Mouse (Mus musculus) bone marrow macrophage, adult 2 months (primary cell): ENCODE measurements around the gene Dnajb7. TPM values are rescaled to one million over a fixed set of nuclear protein-coding genes. Genes with fewer than 3 reads are reported as not detected.
A peak's percentile ranks its signal among the peaks of the same experiment; 100 is the strongest.
"Not testable (repeated sequence)": the region's sequence is repeated elsewhere in the genome, so short reads cannot be mapped to it uniquely, and the experiment has no call there.

Experiments
- H3K27ac ChIP-seq: 2 replicates; pipeline ENCODE4 v1.5.1; 2012; ENCODE audit warnings: low read depth, low read length; ENCODE audit not compliant: insufficient read depth
- H3K4me1 ChIP-seq: 2 replicates; pipeline ENCODE4 v1.6.1; 2012; ENCODE audit warnings: low read length; ENCODE audit not compliant: control insufficient read depth, insufficient read depth
- H3K4me3 ChIP-seq: 2 replicates; pipeline ENCODE4 v1.5.1; 2012; ENCODE audit warnings: mild to moderate bottlenecking, low read length, moderate library complexity; ENCODE audit not compliant: insufficient read depth
- CTCF ChIP-seq: IDR thresholded peaks from 2 replicates; pipeline ENCODE4 v1.5.1; 2012; ENCODE audit warnings: low read depth, mild to moderate bottlenecking, low read length, moderate library complexity
- POLR2A ChIP-seq: IDR thresholded peaks from 2 replicates; pipeline ENCODE4 v1.6.1; 2012; ENCODE audit warnings: mild to moderate bottlenecking, low read depth, low read length, borderline replicate concordance
- polyA plus RNA-seq: library from polyadenylated mRNA; stranded (reverse); fragments of >200 nt; gene quantifications from 2 replicates; pipeline ENCODE4 v1.2.4, GENCODE M21; 2012; ENCODE audit not compliant: missing spikeins, insufficient read depth, insufficient read length

Gene Dnajb7
- polyA plus RNA-seq: 0.79 TPM in 1 of 2 replicates, not detected in the other

DNA sequence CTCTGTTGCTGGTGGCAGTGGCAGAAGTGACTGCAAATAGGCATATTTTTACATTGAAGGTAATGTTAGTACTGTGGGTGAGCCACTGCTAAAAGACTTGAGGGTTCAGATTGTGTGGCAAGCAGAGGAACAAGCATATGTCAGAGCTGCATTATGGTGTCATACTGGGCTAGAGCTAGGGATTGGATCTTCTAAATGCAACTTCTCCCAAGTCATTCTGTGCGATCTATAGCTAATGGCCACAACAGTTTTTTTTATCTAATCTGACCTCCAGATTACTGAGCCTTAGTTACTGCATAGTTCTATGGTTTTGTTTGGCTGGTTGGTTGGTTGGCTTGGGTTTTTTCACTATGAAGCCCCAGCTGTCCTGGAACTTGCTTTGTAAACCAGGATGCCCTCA is at the start of gene Dnajb7:
TSS of gene Dnajb7 (minus strand) at position 101 of the 400 bp plus-strand sequence.
- Histone ChIP-seq H3K27ac (no peak within 1 kb of the TSS), H3K4me3 (no peak within 1 kb of the TSS), H3K4me1 (peaks cover 6% of the 10 kb centered on the region)
- TF ChIP-seq CTCF (no peak), POLR2A (no peak)

DNA sequence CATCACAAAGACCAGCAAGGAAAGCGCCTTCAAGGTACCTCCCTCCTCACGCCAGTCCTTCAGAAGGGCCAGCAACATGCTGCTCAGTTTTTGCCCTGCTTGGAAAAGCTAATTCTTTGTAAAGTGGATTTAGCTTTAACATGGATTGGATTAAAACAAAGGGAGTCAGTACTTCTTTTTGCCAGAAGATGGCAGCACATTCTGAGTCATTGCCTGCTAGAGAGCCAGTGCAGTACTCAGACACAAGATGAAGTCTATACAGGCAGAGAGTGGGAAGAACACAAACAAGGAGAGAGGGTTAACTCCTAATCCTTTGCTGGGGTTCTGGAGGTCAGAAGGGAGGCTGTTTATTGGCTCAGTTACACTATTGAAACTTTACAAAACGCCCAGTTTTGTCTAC is 40.4 kb upstream of the Dnajb7 start:
- Histone ChIP-seq H3K27ac (no peak overlapping the region), H3K4me3 (no peak overlapping the region), H3K4me1 (no peaks in the 10 kb centered on the region)
- TF ChIP-seq CTCF (no peak), POLR2A (no peak)

DNA sequence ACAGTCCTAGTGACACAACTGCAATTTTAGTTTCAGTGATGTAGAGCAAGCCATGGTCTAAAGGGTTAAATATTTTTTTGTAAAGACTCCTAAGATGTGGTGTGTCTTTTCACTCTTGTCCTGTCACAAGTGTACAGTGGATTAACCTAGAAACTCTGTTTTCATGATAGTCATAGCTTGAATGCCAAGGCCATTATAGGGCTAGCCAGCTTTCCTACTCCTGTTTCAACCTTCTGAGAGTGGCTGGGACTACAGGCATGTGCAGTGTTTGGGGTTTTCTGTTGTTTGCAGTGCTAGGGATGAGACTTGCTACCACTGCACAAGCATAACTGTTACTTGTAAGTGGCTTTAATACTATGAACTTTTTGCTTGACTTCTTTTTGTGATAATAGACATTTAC is 31.1 kb upstream of the Dnajb7 start:
- TF ChIP-seq POLR2A (no peak), CTCF (no peak)
- no peaks in the 10 kb centered on the region for H3K4me1 ChIP-seq
- H3K27ac ChIP-seq: no peak overlapping the region
- H3K4me3 ChIP-seq: no peak overlapping the region

DNA sequence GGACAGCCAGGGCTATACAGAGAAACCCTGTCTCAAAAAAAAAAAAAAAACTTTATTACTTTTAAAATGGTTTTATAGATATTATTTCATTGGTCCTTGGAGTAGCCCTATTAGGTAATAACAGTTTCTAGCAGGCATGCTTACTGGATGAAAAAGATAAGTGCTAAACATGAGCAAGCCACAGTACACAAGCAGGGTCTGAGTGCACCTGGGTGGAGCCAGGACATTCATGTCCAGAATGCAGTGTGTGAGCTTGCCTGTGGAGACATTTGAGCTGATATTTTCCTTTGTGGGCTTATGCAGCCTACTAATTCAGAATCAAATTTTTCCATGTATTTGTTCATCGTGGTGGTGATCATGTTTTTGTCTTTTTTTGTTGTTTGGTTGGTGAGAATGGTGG is 30.2 kb upstream of the Dnajb7 start:
- Histone ChIP-seq H3K4me1 (no peaks in the 10 kb centered on the region), H3K27ac (no peak overlapping the region), H3K4me3 (no peak overlapping the region)
- no peak for TF ChIP-seq POLR2A
- no peak for TF ChIP-seq CTCF

DNA sequence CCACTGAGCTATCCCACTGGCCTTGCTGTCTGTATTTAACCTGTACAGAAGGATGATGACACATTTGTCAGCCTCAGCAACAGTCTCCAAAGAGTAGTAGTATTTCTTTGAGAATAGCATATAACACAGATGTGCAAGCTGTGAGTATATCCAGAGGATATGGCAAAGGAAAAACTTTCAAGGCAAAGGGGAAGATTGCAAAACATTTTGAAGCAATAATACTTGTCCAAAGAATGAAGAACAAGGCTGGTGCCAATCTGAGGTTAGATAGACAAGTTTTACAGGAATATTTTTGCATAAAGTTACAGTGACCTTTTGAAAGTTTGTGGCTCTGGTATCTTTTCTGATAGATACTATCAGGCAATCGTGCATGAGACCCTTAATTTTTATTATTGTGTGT is 23.1 kb upstream of the Dnajb7 start:
- H3K4me3 ChIP-seq: no peak overlapping the region
- H3K4me1 ChIP-seq: 0 out of 2 replicates have a peak, but pooled peaks cover 2% of the 10 kb centered on the region
- H3K27ac ChIP-seq: no peak overlapping the region
- TF ChIP-seq CTCF (no peak), POLR2A (no peak)

DNA sequence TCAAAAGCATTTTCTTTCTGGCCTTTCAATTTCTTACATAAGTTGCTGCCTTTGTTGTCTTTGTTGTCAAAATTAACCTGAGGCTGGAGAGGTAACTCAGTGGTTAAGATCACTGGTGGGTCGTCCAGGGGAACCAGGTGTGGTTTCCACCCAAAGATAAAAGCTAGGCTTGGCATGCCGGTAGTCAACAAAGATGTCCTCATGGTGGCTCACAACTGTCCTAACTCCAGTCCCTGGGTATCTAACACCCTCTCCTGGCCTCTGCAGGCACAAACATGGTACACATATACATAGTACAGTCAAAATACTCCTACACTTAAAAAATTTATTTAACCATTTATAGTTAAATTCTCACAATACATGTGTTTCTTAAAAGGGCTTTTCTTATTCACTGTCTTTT is 19.8 kb upstream of the Dnajb7 start:
- Histone ChIP-seq H3K4me3 (no peak overlapping the region), H3K4me1 (0 out of 2 replicates have a peak, but pooled peaks cover 2% of the 10 kb centered on the region), H3K27ac (no peak overlapping the region)
- TF ChIP-seq POLR2A: no peak
- no peak for TF ChIP-seq CTCF

DNA sequence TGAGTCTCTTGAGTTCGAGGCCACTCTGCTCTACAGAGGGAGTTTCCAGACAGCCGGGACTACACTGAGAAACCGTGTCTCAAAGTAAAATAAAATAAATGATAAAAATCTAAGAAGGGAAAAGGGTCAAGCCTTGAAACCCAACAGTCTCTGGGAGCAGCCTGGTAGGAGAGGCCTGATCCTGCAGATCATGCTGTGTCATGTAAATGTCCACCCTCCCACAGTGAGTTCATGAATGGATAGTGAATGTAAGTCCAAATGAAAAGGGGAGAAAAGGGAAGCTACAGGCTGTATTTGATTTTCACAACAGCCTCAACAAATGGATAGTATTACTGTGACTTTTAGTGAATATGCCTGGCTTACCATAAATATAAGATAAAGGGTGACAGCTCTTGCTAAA is 17.2 kb upstream of the Dnajb7 start:
- Histone ChIP-seq H3K4me3 (no peak overlapping the region), H3K4me1 (peaks cover 10% of the 10 kb centered on the region)
- no peak for TF ChIP-seq CTCF
- TF ChIP-seq POLR2A: no peak

DNA sequence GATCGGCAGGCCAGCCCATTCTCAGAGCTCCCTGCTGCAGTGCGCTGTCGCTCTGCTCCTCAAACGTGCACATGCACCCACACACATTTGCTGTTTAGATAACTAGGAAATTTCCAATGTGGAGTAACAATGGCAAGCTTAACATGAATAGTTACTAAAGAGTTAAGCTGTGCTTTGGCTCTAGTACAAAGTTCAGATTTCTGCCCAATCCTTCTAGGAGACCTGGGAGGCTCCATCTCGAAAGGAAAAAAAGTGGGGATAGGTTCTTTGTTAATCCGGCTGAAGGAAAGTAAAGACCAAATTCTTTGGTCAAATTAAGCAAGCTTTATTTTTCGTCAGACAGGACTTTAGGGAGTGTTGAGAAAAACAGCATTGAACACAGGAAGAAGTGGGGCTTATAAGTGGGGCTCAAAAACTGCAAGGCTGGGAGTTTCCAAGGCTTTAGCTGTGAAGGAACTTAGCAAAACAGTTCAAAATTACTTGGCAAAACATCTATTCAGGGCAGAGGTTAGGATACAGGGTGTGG is 14.1 kb upstream of the Dnajb7 start:
- peak overlapping the region; percentile 23; the same call in 1 of the 2 replicates for H3K27ac ChIP-seq
- H3K4me1 ChIP-seq: peaks cover 10% of the 10 kb centered on the region
- TF ChIP-seq POLR2A: no peak
- TF ChIP-seq CTCF: no peak
- H3K4me3 ChIP-seq: no peak overlapping the region

More for the DNA sequence above, 17.2 kb upstream of the Dnajb7 start:
- no peak overlapping the region for H3K27ac ChIP-seq

DNA sequence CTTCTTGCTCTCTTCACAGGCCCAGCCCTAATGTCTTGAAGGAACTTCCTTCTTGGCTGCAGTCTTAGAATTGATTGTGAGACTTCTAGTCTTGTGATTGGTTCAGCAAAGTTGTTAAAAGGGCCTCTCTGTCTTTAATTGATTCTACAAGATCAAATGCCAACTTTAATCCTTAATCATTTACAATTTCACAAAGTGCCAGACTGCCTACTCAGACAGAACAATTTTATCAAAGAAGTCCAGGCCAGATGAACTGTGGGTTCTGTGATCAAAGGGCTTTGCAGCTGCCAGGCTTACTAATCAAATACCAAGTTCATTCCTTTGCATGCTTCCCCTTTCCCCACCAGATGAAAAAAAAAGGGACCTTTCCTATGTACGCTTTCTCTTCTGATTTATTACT is 13.4 kb upstream of the Dnajb7 start:
- H3K4me1 ChIP-seq: peaks cover 10% of the 10 kb centered on the region
- no peak overlapping the region for H3K4me3 ChIP-seq
- peak overlapping the region; percentile 86 for H3K27ac ChIP-seq
- no peak for TF ChIP-seq CTCF
- no peak for TF ChIP-seq POLR2A

DNA sequence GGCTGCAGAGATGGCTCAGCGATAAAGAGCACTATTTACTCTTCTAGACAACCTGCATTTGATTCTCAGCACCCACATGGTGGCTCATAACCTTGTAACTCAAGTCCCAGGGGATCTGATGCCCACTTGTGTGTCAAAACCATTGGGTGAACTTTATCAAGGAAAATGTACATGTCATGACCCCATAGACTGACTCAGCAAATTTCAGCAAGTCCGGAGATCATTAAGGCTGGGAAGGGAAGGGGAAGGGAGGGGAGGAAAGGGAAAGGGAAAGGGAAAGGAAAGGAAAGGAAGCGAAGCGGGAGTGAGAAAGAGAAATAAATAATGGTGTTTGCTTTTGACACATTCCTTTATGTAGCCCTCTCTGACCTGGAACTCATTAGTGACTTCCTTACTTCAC is 10.0 kb upstream of the Dnajb7 start:
- Histone ChIP-seq H3K27ac (no peak overlapping the region), H3K4me1 (peaks cover 10% of the 10 kb centered on the region), H3K4me3 (no peak overlapping the region)
- TF ChIP-seq POLR2A (no peak), CTCF (no peak)

DNA sequence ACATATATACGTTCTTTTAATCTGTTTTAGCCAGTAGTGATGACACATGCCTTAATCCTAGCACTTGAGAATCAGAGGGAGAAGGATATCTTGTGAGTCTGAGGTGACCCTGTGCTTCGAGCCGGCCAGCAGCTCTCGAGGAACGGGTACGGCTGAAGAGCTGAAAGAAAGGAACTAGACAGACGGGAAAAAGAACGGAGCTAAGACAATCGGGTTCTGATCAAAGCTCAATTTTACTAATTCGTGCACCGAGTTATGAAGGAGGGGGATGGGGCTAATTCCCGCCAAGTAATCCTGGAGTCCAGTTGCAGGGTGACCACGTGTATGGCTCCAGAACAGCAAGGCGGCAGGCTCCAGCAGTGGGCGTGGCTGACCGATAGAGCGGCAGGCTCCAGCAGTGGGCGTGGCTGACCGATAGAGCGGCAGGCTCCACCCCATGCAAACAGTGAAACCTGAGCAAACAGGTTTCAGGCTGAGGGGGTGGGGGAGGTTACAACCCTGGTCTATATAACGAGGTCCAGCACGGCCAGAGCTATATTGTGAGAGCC is 8.7 kb upstream of the Dnajb7 start:
- not testable (repeated sequence) for H3K4me1 ChIP-seq, H3K27ac ChIP-seq, H3K4me3 ChIP-seq
